Mouse (Mus musculus): ENCODE measurements at regions not wholly inside any gene's neighbourhood (a gene's known extent, or its start where the extent isn't known, plus 50 kb on each side); places are given as distances from the start of the nearest gene placed in this dataset.

DNA sequence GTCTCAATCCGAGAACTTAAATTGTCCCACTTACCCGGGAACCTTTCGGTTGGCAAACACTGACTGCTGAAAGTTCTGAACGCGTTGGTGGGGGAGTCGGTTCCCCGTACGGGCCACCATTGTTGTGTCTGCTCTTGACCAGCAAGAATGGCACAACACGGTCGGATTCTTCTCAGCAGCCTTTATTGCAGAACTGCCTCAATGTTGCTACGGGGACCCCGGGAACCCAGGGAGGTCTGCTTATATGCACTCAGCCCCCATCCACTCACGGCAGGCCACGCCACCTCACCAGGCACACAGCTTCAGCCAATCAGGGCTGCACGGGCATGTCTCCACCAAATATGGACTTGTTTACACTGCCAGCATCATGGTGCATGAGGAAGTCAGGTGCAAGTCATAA is 249.2 kb upstream of the Lrrn1 start:
- 91% methylated on average over 15 of the region's 15 CpGs for WGBS
- H3K27ac ChIP-seq = no peak overlapping the region
- no peaks in the 10 kb centered on the region for H3K4me1 ChIP-seq (replicated peaks)
- DNase-seq (ENCODE audit: low spot score) = no peak
- no peaks in the 10 kb centered on the region for H3K9me3 ChIP-seq
- H3K4me3 ChIP-seq = no peak overlapping the region
- no peaks in the 10 kb centered on the region for H3K27me3 ChIP-seq (ENCODE audit: insufficient read depth, poor library complexity, severe bottlenecking)
- H3K36me3 ChIP-seq = no peaks in the 10 kb centered on the region

DNA sequence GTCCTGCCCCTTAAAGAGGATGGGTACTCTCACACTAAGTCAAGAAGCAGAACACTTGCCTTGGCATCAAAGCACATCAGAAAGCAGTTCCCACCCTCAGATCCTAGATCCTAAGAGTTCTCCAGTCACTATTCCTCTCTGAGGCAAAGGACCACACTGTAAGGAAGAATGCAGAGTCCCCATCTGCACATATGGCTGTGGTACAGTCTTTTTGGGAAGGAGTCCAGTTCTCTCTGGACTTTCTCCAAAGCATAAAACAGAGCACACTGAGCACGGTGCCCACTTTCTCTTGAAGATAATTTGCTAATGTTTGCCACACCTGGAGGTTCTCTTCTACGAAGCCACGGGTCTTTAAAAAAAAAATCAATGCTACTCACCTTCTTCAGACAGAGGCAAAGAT is 238.7 kb upstream of the Lrrn1 start:
- no peak overlapping the region for H3K4me3 ChIP-seq
- no peaks in the 10 kb centered on the region for H3K27me3 ChIP-seq (ENCODE audit: insufficient read depth, poor library complexity, severe bottlenecking)
- H3K36me3 ChIP-seq = no peaks in the 10 kb centered on the region
- no peak overlapping the region for H3K27ac ChIP-seq
- H3K4me1 ChIP-seq (replicated peaks) = no peaks in the 10 kb centered on the region
- no peaks in the 10 kb centered on the region for H3K9me3 ChIP-seq
- WGBS = 93% methylated on average over 3 of the region's 3 CpGs
- no peak for DNase-seq (ENCODE audit: low spot score)

DNA sequence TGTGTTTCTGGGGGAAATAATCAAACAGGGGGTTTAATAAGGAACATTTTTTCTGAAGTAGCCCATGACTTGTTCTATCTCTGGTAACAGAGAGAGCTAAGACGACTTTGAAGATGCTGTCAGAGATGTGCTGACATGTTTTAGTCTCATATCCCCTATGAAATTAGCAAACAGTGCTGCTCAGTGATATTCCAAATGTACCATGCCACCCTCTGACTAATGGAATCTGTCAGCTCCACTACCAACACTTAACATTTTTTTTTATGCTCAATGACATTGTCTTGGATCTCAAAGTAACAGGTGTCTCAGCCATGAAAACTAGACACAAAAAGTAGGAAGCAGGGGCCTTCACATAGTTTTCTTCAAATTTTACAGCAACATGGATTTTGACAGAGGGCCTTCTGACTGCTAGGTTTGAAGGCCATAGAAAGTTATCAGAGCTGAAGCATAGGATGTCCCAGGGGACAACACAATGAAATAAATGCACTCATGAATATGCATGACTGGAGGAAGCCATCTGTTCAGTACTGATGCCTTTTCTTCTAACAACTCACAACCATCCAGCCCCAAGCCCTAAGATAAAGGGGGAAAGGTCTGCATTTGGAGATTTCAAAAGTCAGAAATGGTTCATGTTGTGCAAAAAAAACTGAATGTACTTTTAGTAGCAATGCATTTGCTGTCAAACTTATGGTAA is 225.7 kb upstream of the Lrrn1 start:
- Histone ChIP-seq H3K4me3 (no peak overlapping the region), H3K27ac (peak overlapping the region; percentile 69), H3K4me1 (replicated peaks) (peaks cover 14% of the 10 kb centered on the region), H3K9me3 (no peaks in the 10 kb centered on the region), H3K27me3 (ENCODE audit: insufficient read depth, poor library complexity, severe bottlenecking) (no peaks in the 10 kb centered on the region), H3K36me3 (no peaks in the 10 kb centered on the region)
- WGBS = 68% methylated on average over 1 of the region's 1 CpGs
- no peak for DNase-seq (ENCODE audit: low spot score)

DNA sequence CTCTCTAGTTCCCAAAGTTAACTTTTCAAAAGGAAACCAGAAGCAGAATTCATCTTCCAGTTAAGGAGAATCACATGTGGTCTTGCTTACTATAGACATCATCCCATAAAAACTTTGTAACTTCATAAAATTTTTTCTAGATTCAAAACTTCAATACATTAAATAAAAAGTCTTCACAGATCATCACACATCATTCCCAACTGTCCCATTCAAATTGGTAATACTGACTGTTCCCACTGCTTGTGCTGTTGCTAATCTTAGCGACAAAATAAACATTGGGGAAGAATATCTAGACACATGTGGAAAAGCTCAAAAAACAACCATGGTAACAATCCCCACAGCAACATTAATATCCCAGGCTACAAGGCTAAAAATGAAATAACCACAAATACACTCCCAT is 210.0 kb upstream of the Lrrn1 start:
- 87% methylated on average over 1 of the region's 1 CpGs for WGBS
- Histone ChIP-seq H3K27ac (no peak overlapping the region), H3K9me3 (no peaks in the 10 kb centered on the region), H3K27me3 (ENCODE audit: insufficient read depth, poor library complexity, severe bottlenecking) (no peaks in the 10 kb centered on the region), H3K36me3 (no peaks in the 10 kb centered on the region), H3K4me3 (no peak overlapping the region), H3K4me1 (replicated peaks) (no peaks in the 10 kb centered on the region)
- no peak for DNase-seq (ENCODE audit: low spot score)

DNA sequence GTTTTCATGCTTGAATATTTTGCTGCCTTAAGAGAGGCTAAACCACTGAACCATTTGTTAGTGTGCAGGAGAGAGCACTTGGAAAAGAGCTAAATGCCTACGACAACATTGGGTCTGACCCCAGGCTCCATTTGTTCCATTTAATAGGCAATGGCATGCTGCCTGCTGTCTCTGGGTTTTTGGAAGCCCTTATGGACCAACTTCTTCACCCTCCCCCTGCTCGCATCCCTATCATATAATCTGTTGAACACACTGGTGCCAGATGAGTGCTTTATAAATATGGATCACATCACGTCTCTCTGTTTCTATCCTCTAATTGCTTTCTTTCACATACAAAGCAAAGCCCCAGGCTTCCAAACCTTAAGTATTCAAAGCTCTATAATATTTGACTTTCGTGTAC is 179.1 kb upstream of the Lrrn1 start:
- WGBS = 85% methylated on average over 4 of the region's 4 CpGs
- no peak overlapping the region for H3K27ac ChIP-seq
- H3K36me3 ChIP-seq = no peaks in the 10 kb centered on the region

DNA sequence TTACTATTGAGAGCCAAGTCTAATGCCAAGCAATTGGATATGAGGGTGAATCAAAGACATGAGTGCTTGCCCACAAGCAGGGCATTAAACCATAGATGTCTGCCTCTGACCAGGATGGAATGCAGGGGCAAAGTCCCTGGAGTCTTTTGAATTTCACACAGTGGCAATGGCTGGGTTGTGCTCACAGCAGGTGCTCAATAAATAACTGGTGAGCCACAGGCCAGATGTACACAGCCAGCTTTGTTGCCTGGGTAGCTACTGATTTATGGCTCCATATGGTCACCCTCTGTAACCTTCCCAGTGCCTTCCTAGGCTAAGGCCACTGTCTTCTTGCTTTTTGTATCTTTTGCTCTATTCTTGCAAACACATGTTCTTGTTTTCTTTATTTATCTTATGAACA is 154.3 kb upstream of the Lrrn1 start:
- no peak overlapping the region for H3K27ac ChIP-seq
- H3K4me1 ChIP-seq (replicated peaks) = 0 out of 2 replicates have a peak, but pooled peaks cover 3% of the 10 kb centered on the region
- H3K27me3 ChIP-seq (ENCODE audit: insufficient read depth, poor library complexity, severe bottlenecking) = no peaks in the 10 kb centered on the region
- no peak overlapping the region for H3K4me3 ChIP-seq
- no peaks in the 10 kb centered on the region for H3K9me3 ChIP-seq
- no peaks in the 10 kb centered on the region for H3K36me3 ChIP-seq
- peak; percentile 2 for DNase-seq (ENCODE audit: low spot score)

More for the DNA sequence above, 179.1 kb upstream of the Lrrn1 start:
- no peaks in the 10 kb centered on the region for H3K27me3 ChIP-seq (ENCODE audit: insufficient read depth, poor library complexity, severe bottlenecking)
- no peak overlapping the region for H3K4me3 ChIP-seq
- no peaks in the 10 kb centered on the region for H3K4me1 ChIP-seq (replicated peaks)
- DNase-seq (ENCODE audit: low spot score) = no peak
- H3K9me3 ChIP-seq = no peaks in the 10 kb centered on the region

DNA sequence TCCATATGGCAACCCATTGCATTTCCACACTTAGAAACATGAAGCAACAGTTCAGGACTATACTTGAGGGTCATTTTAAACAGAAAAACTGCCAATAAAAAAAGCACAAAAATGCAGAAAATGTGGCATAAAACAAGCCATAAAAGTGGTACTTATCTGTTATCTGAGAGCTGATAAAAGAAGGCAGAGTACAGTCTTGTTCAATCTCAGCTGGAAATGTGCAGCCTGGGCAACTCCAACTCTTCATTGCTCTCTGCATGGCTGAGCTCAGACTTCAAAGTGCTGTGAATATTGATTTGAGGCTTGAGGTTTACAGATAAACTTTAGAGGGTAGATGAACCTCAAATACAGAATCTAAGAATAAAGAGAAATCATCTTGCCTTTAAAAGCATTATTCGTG is 151.1 kb upstream of the Lrrn1 start:
- Histone ChIP-seq H3K27ac (no peak overlapping the region), H3K27me3 (ENCODE audit: insufficient read depth, poor library complexity, severe bottlenecking) (no peaks in the 10 kb centered on the region)
- WGBS = 90% methylated on average over 1 of the region's 1 CpGs

DNA sequence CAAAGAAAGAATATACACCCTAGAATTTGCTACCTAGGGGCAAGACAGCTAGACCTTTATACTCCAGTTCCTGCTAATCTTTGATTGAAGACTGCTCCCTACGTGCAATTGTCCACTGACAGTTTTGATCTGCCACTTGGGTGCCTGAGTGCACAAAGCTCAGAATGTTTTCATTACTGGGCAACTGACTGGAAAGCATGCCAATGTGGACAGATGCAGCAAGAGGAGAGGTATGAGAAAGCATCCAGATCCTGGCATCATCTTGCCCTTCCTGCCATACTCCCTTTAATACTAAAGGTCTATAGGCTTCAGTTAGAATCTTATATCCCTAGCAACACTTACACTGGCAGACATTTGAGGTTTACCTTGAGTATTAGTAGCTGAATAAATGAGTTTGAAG is 148.9 kb upstream of the Lrrn1 start:
- WGBS = 75% methylated on average over 1 of the region's 1 CpGs
- no peak for DNase-seq (ENCODE audit: low spot score)
- Histone ChIP-seq H3K4me1 (replicated peaks) (no peaks in the 10 kb centered on the region), H3K4me3 (no peak overlapping the region), H3K9me3 (no peaks in the 10 kb centered on the region), H3K36me3 (no peaks in the 10 kb centered on the region), H3K27me3 (ENCODE audit: insufficient read depth, poor library complexity, severe bottlenecking) (no peaks in the 10 kb centered on the region), H3K27ac (no peak overlapping the region)

More for the DNA sequence above, 151.1 kb upstream of the Lrrn1 start:
- Histone ChIP-seq H3K36me3 (no peaks in the 10 kb centered on the region), H3K4me3 (no peak overlapping the region), H3K4me1 (replicated peaks) (0 out of 2 replicates have a peak, but pooled peaks cover 3% of the 10 kb centered on the region), H3K9me3 (no peaks in the 10 kb centered on the region)
- no peak for DNase-seq (ENCODE audit: low spot score)

DNA sequence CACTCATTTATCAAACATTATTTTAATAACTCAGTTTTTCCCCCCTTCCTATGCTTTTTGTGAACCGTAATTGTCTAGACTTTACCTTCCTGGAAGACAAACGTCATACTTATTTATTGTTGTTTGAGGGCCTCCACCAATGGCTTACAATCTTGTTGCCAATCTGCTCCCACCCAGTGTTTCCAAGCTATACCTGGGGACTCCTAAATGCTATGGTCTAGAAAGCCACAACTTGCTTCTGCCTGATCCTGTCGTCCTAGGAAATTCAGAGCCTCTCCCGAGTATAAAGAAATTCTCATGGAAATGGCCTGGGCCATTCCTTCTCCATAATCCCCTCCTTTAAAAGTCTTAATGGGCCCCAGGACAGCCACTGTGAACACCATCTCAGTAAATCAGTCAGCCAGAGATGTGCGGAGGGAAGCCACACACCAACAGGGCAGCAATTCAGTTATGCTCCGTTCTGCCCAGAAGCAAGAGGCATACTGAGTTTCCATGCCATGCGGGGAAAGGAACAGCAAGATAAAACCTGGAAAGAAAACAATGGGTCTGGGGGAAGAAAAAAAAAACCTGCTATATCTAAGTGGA is 143.4 kb upstream of the Lrrn1 start:
- Histone ChIP-seq H3K4me3 (no peak overlapping the region), H3K9me3 (no peaks in the 10 kb centered on the region), H3K36me3 (no peaks in the 10 kb centered on the region), H3K4me1 (replicated peaks) (no peaks in the 10 kb centered on the region), H3K27ac (no peak overlapping the region), H3K27me3 (ENCODE audit: insufficient read depth, poor library complexity, severe bottlenecking) (no peaks in the 10 kb centered on the region)
- 74% methylated on average over 7 of the region's 7 CpGs for WGBS
- no peak for DNase-seq (ENCODE audit: low spot score)

DNA sequence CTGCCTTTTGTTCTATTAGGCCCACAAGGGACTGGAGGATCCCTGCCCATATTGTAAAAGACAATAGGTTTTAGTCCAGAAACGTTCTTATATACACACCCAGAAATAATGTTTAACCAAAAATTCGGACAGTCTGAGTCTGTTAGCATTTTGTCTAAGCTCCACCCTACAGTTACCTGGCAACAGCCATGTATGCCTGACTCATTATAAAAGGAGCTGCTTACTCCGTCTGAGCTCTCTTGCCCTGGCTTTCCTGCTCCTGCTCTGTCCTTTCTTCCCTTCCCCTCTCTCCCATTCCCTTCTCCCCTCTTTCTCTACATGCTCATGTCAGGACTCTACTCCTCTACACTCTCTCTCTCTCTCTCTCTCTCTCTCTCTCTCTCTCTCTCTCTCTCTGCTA is 139.7 kb upstream of the Lrrn1 start:
- no peaks in the 10 kb centered on the region for H3K4me1 ChIP-seq (replicated peaks)
- 67% methylated on average over 3 of the region's 3 CpGs for WGBS
- H3K36me3 ChIP-seq = no peaks in the 10 kb centered on the region
- H3K9me3 ChIP-seq = no peaks in the 10 kb centered on the region
- H3K4me3 ChIP-seq = no peak overlapping the region
- DNase-seq (ENCODE audit: low spot score) = no peak
- no peaks in the 10 kb centered on the region for H3K27me3 ChIP-seq (ENCODE audit: insufficient read depth, poor library complexity, severe bottlenecking)
- no peak overlapping the region for H3K27ac ChIP-seq

DNA sequence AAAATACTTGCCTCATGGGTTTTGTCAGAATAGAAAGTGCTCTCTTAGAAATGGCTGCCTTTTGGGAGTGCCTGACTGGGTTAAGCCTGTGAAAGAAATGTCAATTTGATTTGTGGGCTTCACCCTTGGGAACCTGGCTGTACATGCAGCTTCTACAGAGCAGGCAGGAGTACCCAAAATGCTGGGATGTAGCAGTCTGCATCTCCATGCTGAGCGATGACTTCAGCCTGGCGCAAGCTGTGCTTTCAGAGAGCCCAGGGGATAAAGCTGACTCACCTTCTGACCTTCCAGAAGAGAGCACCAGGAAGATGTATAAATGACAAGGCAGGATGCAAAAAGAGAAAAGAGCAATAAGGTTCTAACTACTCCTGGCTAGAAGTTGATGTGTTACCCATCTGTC is 135.0 kb upstream of the Lrrn1 start:
- Histone ChIP-seq H3K27me3 (ENCODE audit: insufficient read depth, poor library complexity, severe bottlenecking) (no peaks in the 10 kb centered on the region), H3K27ac (no peak overlapping the region), H3K9me3 (no peaks in the 10 kb centered on the region), H3K36me3 (no peaks in the 10 kb centered on the region), H3K4me1 (replicated peaks) (no peaks in the 10 kb centered on the region), H3K4me3 (no peak overlapping the region)
- 53% methylated on average over 2 of the region's 2 CpGs for WGBS
- DNase-seq (ENCODE audit: low spot score) = peak; percentile 3

DNA sequence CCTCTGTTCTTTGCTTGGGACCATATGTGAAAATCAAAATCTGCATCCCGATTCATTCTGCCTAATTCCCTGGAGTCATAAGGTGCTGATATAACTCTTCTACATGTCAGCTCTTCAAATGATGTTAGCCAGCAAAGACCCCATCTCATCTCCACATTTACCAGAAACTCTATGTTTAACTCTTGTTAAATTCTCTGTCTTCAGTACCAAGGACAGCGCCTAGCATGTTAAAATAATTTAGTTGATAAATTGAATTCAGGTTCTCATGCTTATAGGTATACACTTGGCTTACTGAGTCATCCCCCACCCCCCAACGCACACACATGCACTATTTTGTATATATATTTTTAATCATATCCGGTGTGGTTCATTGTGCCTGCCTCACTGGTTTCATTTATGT is 113.8 kb upstream of the Lrrn1 start:
- H3K4me1 ChIP-seq (replicated peaks) = no peaks in the 10 kb centered on the region
- no peak overlapping the region for H3K27ac ChIP-seq
- DNase-seq (ENCODE audit: low spot score) = no peak
- H3K4me3 ChIP-seq = no peak overlapping the region
- 82% methylated on average over 4 of the region's 4 CpGs for WGBS
- H3K36me3 ChIP-seq = no peaks in the 10 kb centered on the region
- no peaks in the 10 kb centered on the region for H3K9me3 ChIP-seq
- no peaks in the 10 kb centered on the region for H3K27me3 ChIP-seq (ENCODE audit: insufficient read depth, poor library complexity, severe bottlenecking)

DNA sequence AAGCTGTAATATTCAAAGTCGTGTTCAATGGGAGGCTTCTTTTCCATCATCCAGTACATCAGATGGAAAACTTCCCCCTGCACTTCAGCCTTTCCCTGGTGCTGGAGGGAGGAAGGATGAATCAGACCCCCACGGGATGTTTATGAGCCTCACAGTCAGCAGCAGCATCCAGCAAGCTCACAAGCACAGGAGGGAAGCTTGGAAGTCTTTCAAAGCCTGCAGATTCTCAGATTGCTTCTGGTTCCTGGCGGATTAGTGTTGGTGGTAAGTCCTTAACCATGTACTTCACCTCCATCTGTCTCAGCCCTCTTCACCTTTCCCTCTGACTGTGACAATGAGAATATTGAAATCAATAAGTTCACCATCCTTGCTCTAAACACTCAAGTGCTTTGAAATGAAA is 107.5 kb upstream of the Lrrn1 start:
- no peaks in the 10 kb centered on the region for H3K9me3 ChIP-seq
- no peaks in the 10 kb centered on the region for H3K4me1 ChIP-seq (replicated peaks)
- no peak overlapping the region for H3K4me3 ChIP-seq
- H3K36me3 ChIP-seq = no peaks in the 10 kb centered on the region
- H3K27ac ChIP-seq = no peak overlapping the region
- no peak for DNase-seq (ENCODE audit: low spot score)
- 50% methylated on average over 3 of the region's 3 CpGs for WGBS
- no peaks in the 10 kb centered on the region for H3K27me3 ChIP-seq (ENCODE audit: insufficient read depth, poor library complexity, severe bottlenecking)

DNA sequence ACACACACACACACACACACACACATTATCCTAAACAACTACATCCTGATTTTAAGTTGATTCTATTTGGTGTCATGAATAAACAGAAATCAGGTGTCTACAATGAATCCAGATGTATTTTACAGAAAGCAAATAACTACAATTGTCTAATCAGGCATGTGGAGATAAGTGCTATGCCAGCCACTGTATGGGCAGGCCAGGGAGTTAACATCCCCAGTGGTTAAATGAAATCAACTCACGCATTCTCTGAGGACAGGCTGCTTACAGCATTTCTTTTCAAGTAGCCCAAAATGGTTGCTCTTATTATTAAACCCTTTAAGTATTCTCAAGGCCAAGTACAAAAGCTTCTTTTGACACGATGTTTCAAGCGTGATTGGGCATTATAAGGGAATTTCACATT is 103.0 kb upstream of the Lrrn1 start:
- DNase-seq (ENCODE audit: low spot score) = no peak
- no peak overlapping the region for H3K27ac ChIP-seq
- H3K9me3 ChIP-seq = no peaks in the 10 kb centered on the region
- no peaks in the 10 kb centered on the region for H3K27me3 ChIP-seq (ENCODE audit: insufficient read depth, poor library complexity, severe bottlenecking)
- no peak overlapping the region for H3K4me3 ChIP-seq
- no peaks in the 10 kb centered on the region for H3K36me3 ChIP-seq
- 79% methylated on average over 3 of the region's 3 CpGs for WGBS
- peaks cover 5% of the 10 kb centered on the region; the same call in 1 of the 2 replicates for H3K4me1 ChIP-seq (replicated peaks)
